Mouse (Mus musculus): ENCODE measurements at regions not wholly inside any gene's neighbourhood (a gene's known extent, or its start where the extent isn't known, plus 50 kb on each side); places are given as distances from the start of the nearest gene placed in this dataset.

- Histone ChIP-seq H3K9ac (replicated peaks) (no peak overlapping the region), H3K27ac (no peak overlapping the region), H3K4me2 (replicated peaks) (no peak overlapping the region), H3K4me3 (replicated peaks) (no peak overlapping the region), H3K4me1 (replicated peaks) (no peaks in the 10 kb centered on the region), H3K9me3 (no peaks in the 10 kb centered on the region), H3K36me3 (no peaks in the 10 kb centered on the region), H3K27me3 (no peaks in the 10 kb centered on the region)
- WGBS = 81% methylated on average over 15 of the region's 15 CpGs
- ATAC-seq = no peak
These were observed 103.0 kb downstream of the Zbtb18 start for GRCm38 (mm10) chr1:177545031-177545735.

DNA sequence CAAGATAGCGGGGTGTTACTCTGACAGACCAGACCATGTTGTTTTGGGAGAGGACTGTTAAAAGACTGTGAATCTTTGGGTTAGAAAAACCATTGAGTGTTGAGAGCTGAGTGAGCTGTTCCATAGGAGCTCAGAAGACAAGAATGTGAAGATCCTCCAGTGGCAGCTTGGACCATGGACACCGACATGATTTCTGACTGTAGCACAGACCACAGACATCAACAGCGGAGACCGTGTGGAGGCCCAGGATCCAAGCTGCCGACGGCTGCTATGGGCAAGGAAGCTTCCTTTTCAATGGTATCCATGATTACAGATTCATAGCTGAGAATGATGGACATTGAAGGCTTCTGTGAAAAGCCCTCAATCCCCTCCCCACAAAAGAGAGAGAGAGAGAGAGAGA is 105.6 kb downstream of the Zbtb18 start:
- no peaks in the 10 kb centered on the region for H3K36me3 ChIP-seq
- H3K4me1 ChIP-seq (replicated peaks) = 0 out of 2 replicates have a peak, but pooled peaks cover 3% of the 10 kb centered on the region
- H3K9me3 ChIP-seq = no peaks in the 10 kb centered on the region
- H3K27ac ChIP-seq = no peak overlapping the region
- no peak overlapping the region for H3K4me3 ChIP-seq (replicated peaks)
- no peak overlapping the region for H3K9ac ChIP-seq (replicated peaks)
- 80% methylated on average over 6 of the region's 6 CpGs for whole genome bisulfite sequencing
- H3K27me3 ChIP-seq = 0 out of 2 replicates have a peak, but pooled peaks cover 2% of the 10 kb centered on the region
- H3K4me2 ChIP-seq (replicated peaks) = no peak overlapping the region
- ATAC-seq = no peak

DNA sequence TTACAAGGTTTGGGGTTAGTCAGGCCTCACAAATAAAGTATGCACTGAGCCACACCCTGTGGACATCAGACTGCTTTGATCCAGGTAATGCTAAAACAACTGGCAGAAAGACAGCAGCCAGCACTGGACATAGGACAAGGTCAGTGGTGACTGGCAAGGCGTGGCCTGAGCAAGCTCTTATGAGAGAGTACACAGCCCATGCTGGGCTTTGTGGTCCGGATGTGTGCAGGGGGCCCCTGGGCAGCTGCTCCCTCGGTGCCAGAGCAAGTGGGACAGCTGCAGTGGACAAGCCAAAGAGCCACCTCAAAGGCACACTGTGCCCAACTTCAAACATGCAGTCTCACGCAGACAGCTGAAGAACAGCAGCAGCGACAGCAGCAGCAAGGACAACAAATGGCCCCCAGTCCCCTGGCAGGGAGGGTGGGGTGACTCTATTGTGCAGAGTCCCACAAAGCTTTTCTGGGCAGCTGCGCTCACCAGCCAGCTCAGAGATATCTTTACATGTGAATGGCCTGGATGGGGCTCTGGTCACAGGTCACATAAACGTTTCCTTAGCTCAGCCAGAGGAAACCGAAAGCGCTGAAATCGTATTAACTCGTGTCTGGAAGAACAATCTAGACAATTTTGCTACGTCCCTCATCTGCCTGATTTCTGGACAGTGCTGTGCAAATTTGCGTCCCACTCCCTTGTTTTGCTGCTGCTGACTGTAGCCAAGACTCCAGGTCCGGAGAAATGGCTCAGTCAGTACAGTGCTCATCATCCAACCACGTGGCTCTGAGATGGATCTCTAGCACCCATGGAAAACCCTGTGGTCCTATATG is 113.5 kb downstream of the Zbtb18 start:
- no peaks in the 10 kb centered on the region for H3K36me3 ChIP-seq
- peak; percentile 92 for ATAC-seq
- 0 out of 2 replicates have a peak, but pooled peaks cover 8% of the 10 kb centered on the region for H3K27me3 ChIP-seq
- H3K4me3 ChIP-seq (replicated peaks) = no peak overlapping the region
- peak overlapping the region; percentile 36 for H3K4me2 ChIP-seq (replicated peaks)
- H3K27ac ChIP-seq = peak overlapping the region; percentile 60
- WGBS = 5% methylated on average over 15 of the region's 15 CpGs
- no peaks in the 10 kb centered on the region for H3K9me3 ChIP-seq
- peaks cover 16% of the 10 kb centered on the region for H3K4me1 ChIP-seq (replicated peaks)
- H3K9ac ChIP-seq (replicated peaks) = no peak overlapping the region

DNA sequence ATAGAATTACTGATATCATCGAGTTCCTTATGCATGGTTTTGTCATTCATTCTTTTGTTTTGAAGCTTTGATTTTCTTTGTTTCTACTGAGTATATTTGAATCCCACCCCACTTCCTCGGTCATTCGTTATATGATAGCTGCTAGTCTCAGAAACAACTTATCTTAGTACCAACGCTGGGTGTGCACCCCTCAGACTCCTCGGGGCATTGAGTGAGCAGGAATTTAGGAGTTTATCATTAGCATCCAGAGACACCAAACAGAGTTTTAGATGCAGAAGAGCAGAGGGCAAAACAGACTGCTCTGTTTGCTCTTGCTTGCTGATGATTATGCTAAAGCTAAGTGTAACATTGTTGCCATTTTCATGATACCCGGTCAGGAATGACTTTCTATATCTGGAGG is 115.3 kb downstream of the Zbtb18 start:
- ATAC-seq = no peak
- 81% methylated on average over 6 of the region's 6 CpGs for WGBS
- H3K27ac ChIP-seq = no peak overlapping the region
- peaks cover 27% of the 10 kb centered on the region for H3K4me1 ChIP-seq (replicated peaks)
- H3K4me3 ChIP-seq (replicated peaks) = no peak overlapping the region
- H3K9me3 ChIP-seq = no peaks in the 10 kb centered on the region
- no peak overlapping the region for H3K9ac ChIP-seq (replicated peaks)
- H3K36me3 ChIP-seq = no peaks in the 10 kb centered on the region
- H3K4me2 ChIP-seq (replicated peaks) = no peak overlapping the region
- H3K27me3 ChIP-seq = 0 out of 2 replicates have a peak, but pooled peaks cover 5% of the 10 kb centered on the region

GRCm38 (mm10) chr1:177557856-177558255 is 115.7 kb downstream of the Zbtb18 start:
- H3K27me3 ChIP-seq = 0 out of 2 replicates have a peak, but pooled peaks cover 5% of the 10 kb centered on the region
- WGBS = 86% methylated on average over 4 of the region's 4 CpGs

GRCm38 (mm10) chr1:177561716-177562588 is 119.8 kb downstream of the Zbtb18 start:
- WGBS = 23% methylated on average over 17 of the region's 17 CpGs
- H3K4me3 ChIP-seq (replicated peaks) = no peak overlapping the region
- no peaks in the 10 kb centered on the region for H3K9me3 ChIP-seq
- no peak overlapping the region; the same call in 1 of the 2 replicates for H3K27ac ChIP-seq
- no peak overlapping the region for H3K9ac ChIP-seq (replicated peaks)
- peak; percentile 57 for ATAC-seq
- H3K27me3 ChIP-seq = 0 out of 2 replicates have a peak, but pooled peaks cover 5% of the 10 kb centered on the region
- H3K4me1 ChIP-seq (replicated peaks) = peaks cover 13% of the 10 kb centered on the region
- no peaks in the 10 kb centered on the region for H3K36me3 ChIP-seq
- H3K4me2 ChIP-seq (replicated peaks) = peak overlapping the region; percentile 37

More at GRCm38 (mm10) chr1:177557856-177558255, 115.7 kb downstream of the Zbtb18 start:
- no peak overlapping the region for H3K4me2 ChIP-seq (replicated peaks)
- no peak overlapping the region for H3K4me3 ChIP-seq (replicated peaks)
- peaks cover 29% of the 10 kb centered on the region for H3K4me1 ChIP-seq (replicated peaks)
- no peak for ATAC-seq
- H3K27ac ChIP-seq = no peak overlapping the region
- H3K36me3 ChIP-seq = no peaks in the 10 kb centered on the region
- no peak overlapping the region for H3K9ac ChIP-seq (replicated peaks)
- H3K9me3 ChIP-seq = no peaks in the 10 kb centered on the region

DNA sequence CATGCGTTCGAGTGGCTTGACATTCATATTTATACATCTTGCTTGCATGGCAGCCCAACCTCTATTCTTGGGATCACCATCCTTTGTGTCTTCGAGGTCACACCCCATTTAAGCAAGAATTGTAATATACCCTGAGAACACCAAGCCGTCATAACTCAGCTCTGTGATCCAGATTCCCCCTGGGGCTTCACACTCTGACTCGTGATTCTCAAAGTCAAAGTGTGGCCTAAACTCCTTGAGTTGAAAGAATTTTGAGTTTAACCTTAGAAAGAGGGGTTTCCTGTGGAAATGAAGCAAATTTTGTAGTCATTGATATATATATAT is 120.4 kb downstream of the Zbtb18 start:
- H3K4me2 ChIP-seq (replicated peaks) = peak overlapping the region; percentile 37
- no peaks in the 10 kb centered on the region for H3K36me3 ChIP-seq
- no peak overlapping the region for H3K9ac ChIP-seq (replicated peaks)
- 19% methylated on average over 5 of the region's 5 CpGs for WGBS
- 0 out of 2 replicates have a peak, but pooled peaks cover 5% of the 10 kb centered on the region for H3K27me3 ChIP-seq
- H3K27ac ChIP-seq = no peak overlapping the region; the same call in 1 of the 2 replicates
- no peak for ATAC-seq
- no peak overlapping the region for H3K4me3 ChIP-seq (replicated peaks)
- H3K9me3 ChIP-seq = no peaks in the 10 kb centered on the region
- H3K4me1 ChIP-seq (replicated peaks) = peaks cover 13% of the 10 kb centered on the region

DNA sequence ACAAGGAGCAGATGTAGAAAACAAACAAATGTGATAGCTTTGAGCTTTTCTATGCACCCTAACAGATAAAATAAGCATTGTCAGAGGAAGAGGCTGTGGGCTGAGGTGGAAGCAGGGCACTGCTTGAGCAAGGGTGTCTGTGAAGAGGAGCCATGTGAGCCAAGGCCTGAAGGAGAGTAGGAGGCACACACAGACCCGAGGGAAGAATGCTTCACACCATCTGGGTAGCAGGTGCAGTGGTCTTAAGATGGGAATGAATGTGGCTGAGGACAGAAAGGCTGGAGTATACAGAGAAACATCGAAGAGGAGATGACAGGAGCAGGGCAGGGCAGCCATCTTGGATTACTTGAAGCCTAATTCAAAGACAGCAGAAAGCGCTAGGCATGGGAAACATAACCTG is 123.5 kb downstream of the Zbtb18 start:
- no peak overlapping the region for H3K4me3 ChIP-seq (replicated peaks)
- peaks cover 13% of the 10 kb centered on the region for H3K4me1 ChIP-seq (replicated peaks)
- ATAC-seq = no peak
- H3K4me2 ChIP-seq (replicated peaks) = no peak overlapping the region
- no peaks in the 10 kb centered on the region for H3K27me3 ChIP-seq
- no peak overlapping the region for H3K9ac ChIP-seq (replicated peaks)
- no peaks in the 10 kb centered on the region for H3K36me3 ChIP-seq
- no peaks in the 10 kb centered on the region for H3K9me3 ChIP-seq
- no peak overlapping the region for H3K27ac ChIP-seq
- 92% methylated on average over 3 of the region's 3 CpGs for WGBS

DNA sequence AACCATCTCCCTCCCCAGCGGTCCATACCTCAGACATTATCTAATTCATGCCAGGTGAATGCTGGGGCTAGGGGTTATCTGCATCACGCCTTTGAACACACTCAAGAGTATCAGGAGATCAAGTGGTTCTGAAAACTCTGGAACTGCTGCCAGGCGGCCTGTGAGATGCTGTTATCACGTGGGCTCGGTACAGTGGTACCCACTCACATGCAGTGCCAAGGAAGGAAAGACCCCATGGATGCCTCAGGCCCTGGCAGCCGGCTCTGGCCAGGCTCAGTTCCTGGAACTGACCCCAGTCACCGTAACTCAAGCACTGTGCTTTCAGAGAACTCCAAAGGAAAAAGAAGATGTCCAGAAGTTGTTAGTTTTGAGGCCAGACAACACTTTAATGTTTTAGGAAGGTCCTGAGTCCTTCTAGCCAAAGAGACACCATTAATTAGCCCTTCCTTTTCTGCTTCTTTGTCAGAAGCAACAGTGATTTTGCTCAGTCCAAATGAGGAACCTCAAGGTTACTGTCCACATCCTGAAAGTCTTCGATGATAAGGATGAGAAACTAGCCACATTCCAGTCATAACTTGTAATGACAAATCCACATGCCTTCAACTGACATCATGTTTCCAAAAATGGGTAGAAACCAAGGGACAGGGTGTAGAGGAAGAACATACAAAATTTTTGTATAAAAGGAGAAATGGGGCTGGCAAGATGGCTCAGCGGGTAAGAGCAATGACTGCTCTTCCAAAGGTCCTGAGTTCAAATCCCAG is 126.1 kb downstream of the Zbtb18 start:
- Histone ChIP-seq H3K4me3 (replicated peaks) (no peak overlapping the region), H3K4me1 (replicated peaks) (no peaks in the 10 kb centered on the region), H3K36me3 (no peaks in the 10 kb centered on the region), H3K27me3 (no peaks in the 10 kb centered on the region), H3K9ac (replicated peaks) (no peak overlapping the region), H3K27ac (no peak overlapping the region), H3K4me2 (replicated peaks) (no peak overlapping the region), H3K9me3 (no peaks in the 10 kb centered on the region)
- no peak for ATAC-seq
- WGBS = 94% methylated on average over 9 of the region's 9 CpGs

DNA sequence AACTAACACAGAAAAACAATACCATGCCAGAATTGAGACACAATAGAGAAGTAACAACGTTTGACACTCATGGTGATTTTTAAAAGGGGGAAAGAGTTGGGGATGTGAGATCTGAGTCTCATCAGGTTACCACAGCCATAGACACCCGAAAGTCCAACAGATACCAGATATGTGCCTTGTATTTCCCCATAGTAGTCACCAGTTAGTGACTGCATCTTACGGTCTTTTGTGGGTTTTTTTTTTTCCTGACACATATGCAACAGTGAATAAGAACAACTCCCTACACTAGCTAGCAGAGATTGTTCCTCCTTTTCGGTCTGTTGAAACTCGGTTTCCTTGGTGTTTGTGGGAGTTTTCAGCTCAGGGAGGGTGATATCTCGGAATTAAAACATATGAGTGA is 127.4 kb downstream of the Zbtb18 start:
- Histone ChIP-seq H3K27me3 (no peaks in the 10 kb centered on the region), H3K4me3 (replicated peaks) (no peak overlapping the region), H3K36me3 (no peaks in the 10 kb centered on the region), H3K9ac (replicated peaks) (no peak overlapping the region), H3K9me3 (no peaks in the 10 kb centered on the region), H3K4me2 (replicated peaks) (no peak overlapping the region), H3K4me1 (replicated peaks) (no peaks in the 10 kb centered on the region), H3K27ac (no peak overlapping the region)
- ATAC-seq = no peak
- 90% methylated on average over 6 of the region's 6 CpGs for WGBS

DNA sequence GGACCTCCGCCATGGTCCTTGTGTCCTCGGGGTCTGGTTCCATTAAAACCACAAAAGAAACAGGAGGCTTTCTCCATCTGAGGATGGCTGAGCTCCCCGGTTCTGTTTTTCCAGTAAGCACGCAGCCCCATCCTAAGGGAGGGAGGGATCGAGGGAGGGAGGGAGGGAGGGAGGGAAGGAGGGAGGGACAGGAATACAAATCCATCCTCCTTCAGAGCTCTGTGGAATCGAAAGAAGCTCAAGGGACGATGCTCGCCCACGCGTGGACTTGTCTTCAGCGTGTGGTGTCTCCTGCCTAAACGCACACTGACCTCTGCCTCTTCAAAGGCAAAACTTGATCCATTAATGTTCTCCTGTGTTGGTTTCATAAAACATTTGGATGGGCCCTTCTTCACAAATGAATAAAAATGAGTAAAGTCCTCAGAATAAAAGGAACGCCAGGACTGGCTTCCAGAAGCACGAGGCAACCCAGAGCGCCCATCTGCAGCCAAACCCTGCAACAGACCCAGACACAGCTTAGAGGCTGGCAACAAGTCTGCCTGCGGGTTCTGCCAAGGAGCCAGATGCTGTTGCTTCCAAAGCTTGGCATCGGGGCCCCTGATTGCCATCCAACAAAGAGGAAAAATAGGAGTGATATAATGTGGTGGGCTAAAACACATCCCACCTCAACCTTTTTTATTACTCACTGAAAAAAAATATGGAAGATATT is 131.0 kb downstream of the Zbtb18 start:
- H3K27me3 ChIP-seq = no peaks in the 10 kb centered on the region
- H3K4me3 ChIP-seq (replicated peaks) = no peak overlapping the region
- ATAC-seq = no peak
- H3K9me3 ChIP-seq = no peaks in the 10 kb centered on the region
- no peak overlapping the region for H3K9ac ChIP-seq (replicated peaks)
- no peak overlapping the region for H3K4me2 ChIP-seq (replicated peaks)
- H3K36me3 ChIP-seq = no peaks in the 10 kb centered on the region
- no peak overlapping the region for H3K27ac ChIP-seq
- 83% methylated on average over 17 of the region's 17 CpGs for WGBS
- no peaks in the 10 kb centered on the region for H3K4me1 ChIP-seq (replicated peaks)

Data from midbrain, embryonic 13.5 days (tissue).